Mouse (Mus musculus) forebrain, postnatal 0 days (tissue): ENCODE measurements around the gene Fat1. TPM values are rescaled to one million over a fixed set of nuclear protein-coding genes. Genes with fewer than 3 reads are reported as not detected.

Source experiments
- ATAC-seq: fragments of 200-750 bp; cut with Nextera tagmentation; 2 replicates; pipeline ENCODE4 v1.8.0; 2017; ENCODE audit warnings: mild to moderate bottlenecking, moderate library complexity
- DNase-seq: peaks from one replicate; pipeline ENCODE4 v3.0.0-alpha.2; 2015
- H3K27ac ChIP-seq: fragments of 300-500 bp; sonication (generic); 2 replicates; pipeline ENCODE4 v1.5.1; 2014; ENCODE audit warnings: low read depth, mild to moderate bottlenecking, antibody characterized with exemption, low read length, moderate library complexity, mixed read lengths
- H3K27me3 ChIP-seq: fragments of 300-500 bp; sonication (generic); 2 replicates; pipeline ENCODE4 v1.6.1; 2014; ENCODE audit warnings: mild to moderate bottlenecking, low read length, mixed read lengths; ENCODE audit not compliant: insufficient read depth
- H3K36me3 ChIP-seq: fragments of 300-500 bp; sonication (generic); 2 replicates; pipeline ENCODE4 v1.6.1; 2014; ENCODE audit warnings: mild to moderate bottlenecking, moderate library complexity; ENCODE audit not compliant: insufficient read depth
- H3K4me1 ChIP-seq: fragments of 300-500 bp; sonication (generic); 2 replicates; pipeline ENCODE4 v1.6.1; 2014; ENCODE audit warnings: antibody characterized with exemption; ENCODE audit not compliant: insufficient read depth
- H3K4me2 ChIP-seq: fragments of 300-500 bp; sonication (generic); 2 replicates; pipeline ENCODE4 v1.6.1; 2014; ENCODE audit warnings: low read depth, mild to moderate bottlenecking, moderate library complexity
- H3K4me3 ChIP-seq: fragments of 300-500 bp; sonication (generic); 2 replicates; pipeline ENCODE4 v1.5.1; 2014; ENCODE audit warnings: low read depth, low read length, mixed read lengths
- H3K9ac ChIP-seq: fragments of 300-500 bp; sonication (generic); 2 replicates; pipeline ENCODE4 v1.6.1; 2014; ENCODE audit warnings: mild to moderate bottlenecking
- H3K9me3 ChIP-seq: fragments of 300-500 bp; sonication (generic); 2 replicates; pipeline ENCODE4 v1.6.1; 2016; ENCODE audit warnings: low read length
- CTCF ChIP-seq: sonication (generic); IDR thresholded peaks from 2 replicates; pipeline ENCODE4 v1.5.1; 2016; ENCODE audit warnings: antibody characterized with exemption, control low read depth, low read depth
- WGBS: fragments of 180-500 bp; shearing (Covaris S2); extraction: QIAGEN DNeasy Blood & Tissue Kit; methylation state at CpG from one replicate; pipeline ENCODE4 v1.1.7; 2014; 5-methylcytosine and 5-hydroxymethylcytosine counted together
- polyA plus RNA-seq: library from polyadenylated mRNA; unstranded; fragments of >200 nt; fragmentation: Nextera tagmentation; extraction: Ambion mirVana; gene quantifications from 2 replicates; pipeline ENCODE4 v1.2.1, GENCODE M21; 2015
- total RNA-seq: library from RNA; depleted of rRNA; stranded (reverse); fragments of >200 nt; gene quantifications from 2 replicates; pipeline ENCODE4 v1.2.3, GENCODE M21; 2014

Fat1 gene
- total and polyA plus RNA-seq, 2 experiments from 2014 or later = 8.0 to 66.7 TPM

DNA sequence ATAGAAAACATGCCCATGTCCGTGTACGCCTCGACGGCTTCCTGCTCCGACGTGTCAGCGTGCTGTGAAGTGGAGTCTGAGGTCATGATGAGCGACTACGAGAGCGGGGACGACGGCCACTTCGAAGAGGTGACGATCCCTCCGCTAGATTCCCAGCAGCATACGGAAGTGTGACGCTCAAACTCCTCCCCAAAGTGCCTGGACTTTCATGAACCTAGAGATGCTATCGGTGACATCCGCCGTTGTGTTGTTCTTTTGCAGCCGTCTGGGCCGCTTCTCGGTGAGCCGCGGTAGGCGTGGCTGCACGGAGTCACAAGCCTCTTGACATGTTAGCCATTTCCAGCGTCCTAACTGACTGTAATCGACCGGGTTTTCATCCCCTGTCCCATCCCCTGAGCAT is 116.0 kb downstream of the Fat1 start:
- Histone ChIP-seq H3K4me2 (no peak overlapping the region), H3K27me3 (no peaks in the 10 kb centered on the region), H3K9ac (no peak overlapping the region), H3K4me1 (no peaks in the 10 kb centered on the region), H3K27ac (no peak overlapping the region), H3K9me3 (no peaks in the 10 kb centered on the region), H3K36me3 (peaks cover 17% of the 10 kb centered on the region; the same call in 1 of the 2 replicates), H3K4me3 (no peak overlapping the region)
- ATAC-seq (no peak), DNase-seq (no peak)
- 94% methylated on average over 30 of the region's 30 CpGs for WGBS
- no peak for TF ChIP-seq CTCF

- peak; percentile 35; the same call in 1 of the 2 replicates for TF ChIP-seq CTCF
- DNase-seq (no peak), ATAC-seq (no peak)
- Histone ChIP-seq H3K4me2 (no peak overlapping the region), H3K4me3 (no peak overlapping the region), H3K4me1 (no peaks in the 10 kb centered on the region), H3K9ac (no peak overlapping the region), H3K27me3 (no peaks in the 10 kb centered on the region), H3K27ac (no peak overlapping the region), H3K36me3 (peaks cover 13% of the 10 kb centered on the region; the same call in 1 of the 2 replicates), H3K9me3 (no peaks in the 10 kb centered on the region)
- 83% methylated on average over 1 of the region's 1 CpGs for whole genome bisulfite sequencing
These were observed 117.0 kb downstream of the Fat1 start for GRCm38 (mm10) chr8:45052205-45052604.

DNA sequence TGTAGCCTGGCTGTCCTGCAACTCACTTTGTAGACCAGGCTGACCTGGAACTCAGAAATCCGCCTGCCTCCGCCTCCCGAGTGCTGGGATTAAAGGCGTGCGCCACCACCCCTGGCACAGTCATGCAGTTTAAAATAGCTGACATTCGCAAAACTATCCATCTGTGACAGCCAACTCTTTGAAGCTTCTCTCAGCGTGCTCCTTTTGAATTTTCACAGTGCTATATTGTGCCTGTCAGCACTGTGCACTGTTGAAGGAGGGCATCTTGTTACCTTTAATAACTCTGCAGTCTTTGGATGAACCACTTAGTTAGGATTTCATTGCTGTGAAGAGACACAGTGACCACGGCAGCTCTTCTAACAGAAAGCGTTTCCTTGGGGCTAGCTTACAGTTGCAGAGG is 117.4 kb downstream of the Fat1 start:
- no peak; the same call in 1 of the 2 replicates for ATAC-seq

GRCm38 (mm10) chr8:45055500-45055899 is 120.3 kb downstream of the Fat1 start:
- H3K27ac ChIP-seq = no peak overlapping the region
- H3K36me3 ChIP-seq = peaks cover 12% of the 10 kb centered on the region; the same call in 1 of the 2 replicates
- no peak overlapping the region for H3K4me3 ChIP-seq
- DNase-seq = no peak
- H3K27me3 ChIP-seq = no peaks in the 10 kb centered on the region
- peak; percentile 11; the same call in 1 of the 2 replicates for TF ChIP-seq CTCF
- ATAC-seq = no peak
- H3K4me2 ChIP-seq = no peak overlapping the region
- WGBS = 95% methylated on average over 3 of the region's 3 CpGs
- H3K4me1 ChIP-seq = no peaks in the 10 kb centered on the region
- H3K9ac ChIP-seq = no peak overlapping the region
- H3K9me3 ChIP-seq = no peaks in the 10 kb centered on the region

More for the DNA sequence above, 117.4 kb downstream of the Fat1 start:
- no peak for TF ChIP-seq CTCF
- Histone ChIP-seq H3K9me3 (no peaks in the 10 kb centered on the region), H3K27me3 (no peaks in the 10 kb centered on the region), H3K36me3 (peaks cover 13% of the 10 kb centered on the region; the same call in 1 of the 2 replicates), H3K4me3 (no peak overlapping the region), H3K9ac (no peak overlapping the region), H3K4me2 (no peak overlapping the region), H3K4me1 (no peaks in the 10 kb centered on the region), H3K27ac (no peak overlapping the region)
- no peak for DNase-seq
- 85% methylated on average over 9 of the region's 9 CpGs for WGBS

DNA sequence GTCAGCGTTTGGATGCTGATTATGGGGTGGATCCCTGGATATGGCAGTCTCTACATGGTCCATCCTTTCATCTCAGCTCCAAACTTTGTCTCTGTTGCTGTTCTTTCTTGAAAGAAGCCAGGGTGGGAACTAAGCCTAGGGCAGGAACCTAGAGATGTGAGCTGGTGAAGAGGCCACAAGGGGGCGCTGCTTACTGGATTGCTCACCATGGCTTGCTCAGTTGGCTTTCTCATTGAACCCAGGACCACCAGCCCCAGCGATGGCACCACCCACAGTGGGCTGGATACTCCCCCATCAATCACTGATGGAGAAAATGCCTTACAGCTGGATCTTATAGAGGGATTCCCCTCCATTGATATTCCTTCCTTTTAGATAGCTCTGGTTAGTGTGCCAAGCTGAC is 121.6 kb downstream of the Fat1 start:
- Histone ChIP-seq H3K4me3 (no peak overlapping the region), H3K36me3 (peaks cover 1% of the 10 kb centered on the region; the same call in 1 of the 2 replicates), H3K9me3 (no peaks in the 10 kb centered on the region), H3K4me2 (no peak overlapping the region), H3K9ac (no peak overlapping the region), H3K27me3 (no peaks in the 10 kb centered on the region), H3K27ac (no peak overlapping the region), H3K4me1 (no peaks in the 10 kb centered on the region)
- DNase-seq (no peak), ATAC-seq (no peak)
- peak; percentile 32; the same call in 1 of the 2 replicates for TF ChIP-seq CTCF
- 24% methylated on average over 2 of the region's 3 CpGs for WGBS

- DNase-seq (no peak), ATAC-seq (no peak)
- no peak overlapping the region for H3K4me2 ChIP-seq
- H3K36me3 ChIP-seq = no peaks in the 10 kb centered on the region
- no peak overlapping the region for H3K27ac ChIP-seq
- TF ChIP-seq CTCF = no peak
- WGBS = 95% methylated on average over 2 of the region's 2 CpGs
- no peaks in the 10 kb centered on the region for H3K9me3 ChIP-seq
- H3K9ac ChIP-seq = no peak overlapping the region
- no peak overlapping the region for H3K4me3 ChIP-seq
- no peaks in the 10 kb centered on the region for H3K27me3 ChIP-seq
- no peaks in the 10 kb centered on the region for H3K4me1 ChIP-seq
These were observed 124.8 kb downstream of the Fat1 start for GRCm38 (mm10) chr8:45060083-45060482.

- DNase-seq = no peak
- no peak overlapping the region for H3K9ac ChIP-seq
- H3K4me3 ChIP-seq = no peak overlapping the region
- ATAC-seq = no peak
- no peak overlapping the region for H3K4me2 ChIP-seq
- H3K27me3 ChIP-seq = no peaks in the 10 kb centered on the region
- H3K27ac ChIP-seq = no peak overlapping the region
- no peaks in the 10 kb centered on the region for H3K4me1 ChIP-seq
- no peaks in the 10 kb centered on the region for H3K9me3 ChIP-seq
- no peak for TF ChIP-seq CTCF
- WGBS = 87% methylated on average over 11 of the region's 11 CpGs
- H3K36me3 ChIP-seq = no peaks in the 10 kb centered on the region
These were observed 127.1 kb downstream of the Fat1 start for GRCm38 (mm10) chr8:45062311-45062710.
